Mouse (Mus musculus) lung, postnatal 0 days (tissue): Measurements from ENCODE around the gene Hdac8.

Experiments
- CTCF ChIP-seq: IDR thresholded peaks from 2 replicates; pipeline ENCODE4 v1.5.1; 2016; ENCODE audit warnings: antibody characterized with exemption, mild to moderate bottlenecking
- EP300 ChIP-seq: IDR thresholded peaks from 2 replicates; pipeline ENCODE4 v1.6.1; 2016; ENCODE audit warnings: antibody characterized with exemption, mild to moderate bottlenecking, control low read depth

GRCm38 (mm10) chrX:102504179-102504578 lies 980 bp downstream of the Hdac8 start:
- TF ChIP-seq EP300 (no peak), CTCF (no peak)
